Mouse (Mus musculus): ENCODE measurements around the gene Dguok.

Gene Dguok

DNA sequence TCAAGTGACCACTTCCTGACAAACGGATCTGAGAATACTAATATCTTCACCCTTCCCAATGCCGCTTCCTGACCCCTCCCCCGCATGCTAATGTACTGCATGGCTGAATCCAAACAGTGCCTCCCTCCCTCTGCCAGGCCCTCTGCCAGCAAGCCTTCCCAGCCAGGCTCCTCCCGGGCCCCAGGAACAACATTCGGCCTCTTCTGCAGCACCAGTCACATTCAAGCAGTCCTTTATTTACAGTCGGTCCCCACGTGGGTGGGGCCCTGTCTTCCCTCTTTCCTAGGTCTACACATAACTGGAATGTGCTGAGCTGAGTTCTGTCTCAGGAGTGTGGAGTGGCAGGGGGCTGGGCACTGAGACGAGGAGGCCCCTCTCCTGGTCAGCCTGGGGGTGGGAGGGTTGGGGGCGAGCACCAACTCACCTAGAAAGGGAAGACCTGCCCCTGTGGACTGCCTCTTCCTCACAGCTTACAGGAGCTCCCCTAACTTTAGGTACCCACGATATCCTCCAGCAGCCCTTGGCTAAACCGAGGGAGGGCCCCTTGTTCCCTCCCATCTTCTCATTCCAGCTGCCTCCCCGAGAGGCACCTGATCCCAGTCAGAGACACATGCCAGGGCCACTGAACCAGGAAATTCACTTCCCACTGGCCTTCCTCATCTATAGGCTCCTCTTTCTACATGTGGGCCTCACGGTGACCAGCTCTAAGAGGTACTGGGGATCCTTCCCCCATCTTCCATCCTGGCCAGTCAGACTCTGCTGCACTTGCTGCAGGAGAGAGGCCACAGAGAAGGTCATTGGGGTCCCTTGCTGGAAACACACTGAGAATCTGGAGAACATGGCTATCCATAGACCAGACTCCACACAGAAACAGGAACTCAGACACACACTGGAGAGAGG lies 63.1 kb downstream of the Dguok start:
- POLR2A ChIA-PET = interaction anchor here in 2 of 4 experiments (1.2 kb wide), 2 partner anchors 9 to 57 kb away, joined by 3 to 4 read pairs; no protein-coding TSS in a partner anchor
- CTCF ChIA-PET = interaction anchor here in 1 of 4 experiments (0.5 kb wide), 1 partner anchor 262 kb away, joined by 7 read pairs; no protein-coding TSS in a partner anchor

DNA sequence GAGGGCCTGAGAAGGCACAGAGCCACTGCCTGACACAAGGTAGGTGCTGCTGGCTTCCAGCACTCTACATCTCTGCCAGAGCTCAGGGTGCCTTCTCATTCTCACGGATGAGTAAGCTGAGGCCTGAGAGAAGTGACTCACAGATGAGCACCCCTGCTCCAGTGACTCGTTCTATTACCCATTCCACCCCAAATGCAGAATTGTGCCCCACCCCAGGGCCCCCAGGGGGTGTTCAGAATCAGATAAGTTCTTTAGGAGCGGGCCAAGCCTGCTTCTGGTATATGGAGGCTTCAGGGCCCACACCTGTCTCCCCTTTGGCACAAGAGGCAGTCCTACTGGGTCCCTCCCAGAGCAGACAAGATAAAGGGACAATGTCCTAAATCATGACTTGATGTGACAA lies 64.1 kb downstream of the Dguok start:
- CTCF ChIA-PET = interaction anchor here in 1 of 4 experiments (1.4 kb wide), 1 partner anchor 140 kb away, joined by 4 read pairs; no protein-coding TSS in a partner anchor
- POLR2A ChIA-PET = interaction anchor here in 1 of 4 experiments (1.2 kb wide), 1 partner anchor 56 kb away, joined by 4 read pairs; no protein-coding TSS in a partner anchor

DNA sequence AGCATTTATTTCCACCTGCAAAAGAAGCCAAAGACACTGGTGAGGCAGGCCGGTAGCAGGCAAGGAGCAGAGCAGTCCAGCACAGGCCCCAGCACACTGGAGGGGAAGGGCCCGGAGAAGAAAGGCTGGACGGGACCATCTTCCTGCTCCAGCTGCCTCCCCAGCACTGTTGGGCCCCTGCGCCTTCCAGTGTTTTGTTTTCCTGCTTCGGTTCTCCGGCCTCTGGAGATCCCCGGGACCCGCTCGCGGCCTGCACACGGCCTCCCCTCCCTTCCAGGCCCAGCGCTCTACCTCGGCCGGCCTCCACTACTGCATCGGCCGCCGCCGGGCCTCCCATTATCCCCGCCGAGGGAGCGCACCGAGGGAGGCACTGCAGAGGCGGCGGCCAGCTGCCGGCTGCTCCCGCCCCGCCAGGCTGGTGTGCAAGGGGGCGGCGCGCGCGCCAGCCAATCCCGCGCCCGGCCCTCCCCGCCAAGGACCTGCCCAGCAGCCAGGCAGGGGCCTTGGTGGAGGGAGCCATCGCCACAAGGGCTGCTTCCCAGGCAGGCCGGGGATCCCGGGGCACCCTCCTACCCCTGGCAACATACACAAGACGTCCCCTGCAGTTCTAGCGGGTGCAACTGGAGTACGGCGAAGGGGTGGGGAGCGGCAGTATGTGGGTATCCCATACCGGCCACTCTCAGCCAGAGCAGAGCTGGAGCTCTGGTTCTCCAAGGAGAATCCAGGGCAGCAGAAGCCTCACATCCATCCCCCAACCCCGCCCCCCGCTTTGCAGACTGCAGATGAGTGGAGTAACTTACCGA lies 65.3 kb downstream of the Dguok start:
- CTCF ChIA-PET = interaction anchor here in 3 of 4 experiments (0.7 to 1.4 kb wide), 8 partner anchors 13 to 316 kb away, joined by 3 to 4 read pairs (median 3); partner anchors contain the start of gene Dctn1 (in 1 of the 3)
- POLR2A ChIA-PET = interaction anchor here in 3 of 4 experiments (0.6 to 1.9 kb wide), 13 partner anchors 11 to 143 kb away, joined by 3 to 6 read pairs (median 4); partner anchors contain the start of genes Dguok (in 1 of the 3), Mob1a (in 1 of the 3) and Mthfd2 (in 1 of the 3)

DNA sequence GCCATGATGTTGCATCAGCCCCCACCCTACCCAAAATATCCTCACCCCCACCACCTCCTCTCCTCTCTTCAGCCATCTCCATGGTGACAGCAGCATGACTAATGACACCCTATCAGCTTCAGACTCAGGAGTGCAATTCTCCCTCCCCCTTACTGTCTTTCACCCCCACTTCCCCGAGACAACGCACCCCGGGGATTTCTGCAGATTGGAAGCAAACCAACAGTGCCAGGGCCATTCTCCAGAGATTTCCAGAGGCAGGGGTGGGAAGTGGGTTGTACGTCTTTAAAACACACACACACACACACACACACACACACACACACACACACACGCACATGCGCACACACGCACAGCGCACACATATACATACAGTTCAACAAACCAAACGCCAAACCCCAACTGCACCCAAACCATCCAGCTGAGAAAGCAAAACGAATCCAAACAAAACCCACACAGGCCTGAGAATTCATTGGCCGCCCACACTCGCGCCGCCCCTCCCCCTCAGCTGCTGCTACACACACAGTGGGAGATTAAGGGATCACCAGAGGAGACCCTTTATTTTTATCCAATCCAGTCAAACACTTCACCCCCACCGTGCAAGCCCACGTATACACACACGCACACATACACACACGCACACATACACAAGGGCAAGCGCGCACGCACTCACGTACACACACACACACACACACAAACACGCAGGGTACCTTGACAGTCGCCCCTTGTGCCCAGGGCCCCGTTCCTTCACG lies 66.1 kb downstream of the Dguok start:
- CTCF ChIA-PET = interaction anchor here in 1 of 4 experiments (0.9 kb wide), 1 partner anchor 12 kb away, joined by 3 read pairs; no protein-coding TSS in a partner anchor
- POLR2A ChIA-PET = interaction anchor here in 3 of 4 experiments (0.7 to 1.9 kb wide), 9 partner anchors 11 to 152 kb away, joined by 3 to 6 read pairs (median 4); partner anchors contain the start of genes Mob1a (in 1 of the 3) and Mthfd2 (in 1 of the 3)

DNA sequence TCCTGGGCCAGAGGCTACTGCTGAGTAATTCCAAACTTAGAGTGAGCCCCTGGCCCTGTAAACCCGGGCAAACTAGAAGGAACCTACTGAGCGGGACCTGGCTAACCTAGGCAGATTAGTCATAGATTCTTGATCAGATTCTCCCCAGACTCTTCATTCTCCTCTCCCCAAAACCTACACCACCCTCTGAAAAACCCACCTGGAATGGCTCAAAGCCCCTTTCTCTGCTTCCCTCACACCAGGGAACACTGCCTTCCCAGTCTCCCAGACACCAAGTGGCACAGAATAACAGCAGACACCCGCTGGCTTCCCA lies 66.6 kb downstream of the Dguok start:
- CTCF ChIA-PET = no interaction called here
- POLR2A ChIA-PET = interaction anchor here in 2 of 4 experiments (0.7 to 1.9 kb wide), 3 partner anchors 14 to 152 kb away, joined by 4 to 6 read pairs (median 5); no protein-coding TSS in a partner anchor

DNA sequence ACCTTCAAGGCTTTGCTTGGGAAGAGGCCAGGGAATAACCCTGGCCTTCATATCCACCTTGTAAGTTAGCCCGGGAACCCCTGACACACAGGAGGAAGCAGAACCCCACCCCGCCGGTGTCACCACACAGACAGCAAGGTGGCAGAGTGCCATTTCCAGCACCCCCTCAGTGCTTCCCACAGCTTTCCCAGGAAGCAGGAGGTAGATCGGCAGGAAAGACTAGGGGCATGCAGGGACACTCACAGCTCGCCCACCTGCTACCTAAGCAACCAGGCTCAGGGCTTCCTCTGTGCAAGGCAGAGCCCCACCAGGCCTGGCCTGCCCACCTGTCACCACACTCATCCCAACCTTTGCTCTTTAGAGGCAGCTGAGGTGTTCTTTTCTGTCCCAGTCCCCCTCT lies 67.0 kb downstream of the Dguok start:
- ChIA-PET POLR2A (interaction anchor here in 2 of 4 experiments (0.7 to 1.9 kb wide), 2 partner anchors 18 to 153 kb away, joined by 4 to 6 read pairs; no protein-coding TSS in a partner anchor), CTCF (no interaction called here)

DNA sequence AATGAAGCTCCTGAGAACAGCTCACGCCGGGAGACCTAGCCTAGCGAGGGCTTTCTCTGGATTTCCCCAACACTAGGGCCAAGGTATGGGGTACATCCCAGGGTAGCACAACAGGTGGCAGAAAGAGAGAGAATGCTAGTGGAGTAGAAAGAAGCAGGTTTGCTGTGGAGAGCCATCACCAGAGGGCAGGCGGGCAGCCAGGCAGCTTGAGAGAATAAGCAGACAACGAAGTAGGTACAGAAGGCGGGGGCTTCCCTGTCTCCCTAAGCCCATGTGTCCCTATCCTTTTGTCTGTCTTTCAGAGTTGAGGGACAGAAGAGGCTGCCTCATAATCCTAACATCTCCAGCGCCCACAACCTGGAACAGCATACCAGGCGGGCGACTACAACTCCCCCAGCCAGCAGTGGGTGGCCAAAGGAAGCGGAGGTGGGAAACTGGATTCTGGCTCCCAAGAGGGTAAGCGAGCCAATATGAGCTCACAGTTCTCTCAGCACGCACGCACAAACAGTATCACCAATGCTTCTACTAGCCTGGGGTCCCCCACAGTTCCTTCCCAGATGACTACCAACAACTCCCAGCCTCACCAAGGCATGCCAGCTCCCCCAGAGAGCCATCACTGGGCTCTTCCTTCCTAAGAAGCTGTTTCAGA lies 67.5 kb downstream of the Dguok start:
- POLR2A ChIA-PET = interaction anchor here in 2 of 4 experiments (1.0 to 1.9 kb wide), 2 partner anchors 9 to 17 kb away, joined by 3 to 6 read pairs; no protein-coding TSS in a partner anchor
- CTCF ChIA-PET = interaction anchor here in 1 of 4 experiments (0.6 kb wide), 1 partner anchor 144 kb away, joined by 9 read pairs; no protein-coding TSS in a partner anchor

DNA sequence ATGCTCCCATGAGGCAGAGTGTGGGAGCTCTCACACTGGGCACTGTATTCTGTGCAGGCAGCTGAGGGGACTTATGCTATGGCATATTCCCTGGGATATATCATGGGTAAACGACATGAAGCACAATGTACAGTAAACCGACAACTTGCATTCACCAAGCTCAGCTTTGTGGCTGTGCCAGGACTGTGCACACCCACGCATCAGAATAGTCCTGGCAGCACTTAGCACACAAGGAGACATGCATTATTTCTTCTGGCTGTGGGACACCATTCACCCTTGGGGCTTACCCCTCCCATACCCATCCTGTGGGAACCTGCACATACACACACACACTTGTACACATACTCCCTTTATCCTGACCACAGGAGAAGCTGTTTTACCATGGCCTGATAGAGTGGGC lies 68.2 kb downstream of the Dguok start:
- ChIA-PET POLR2A (interaction anchor here in 1 of 4 experiments (1.0 kb wide), 1 partner anchor 8 kb away, joined by 3 read pairs; no protein-coding TSS in a partner anchor), CTCF (no interaction called here)

DNA sequence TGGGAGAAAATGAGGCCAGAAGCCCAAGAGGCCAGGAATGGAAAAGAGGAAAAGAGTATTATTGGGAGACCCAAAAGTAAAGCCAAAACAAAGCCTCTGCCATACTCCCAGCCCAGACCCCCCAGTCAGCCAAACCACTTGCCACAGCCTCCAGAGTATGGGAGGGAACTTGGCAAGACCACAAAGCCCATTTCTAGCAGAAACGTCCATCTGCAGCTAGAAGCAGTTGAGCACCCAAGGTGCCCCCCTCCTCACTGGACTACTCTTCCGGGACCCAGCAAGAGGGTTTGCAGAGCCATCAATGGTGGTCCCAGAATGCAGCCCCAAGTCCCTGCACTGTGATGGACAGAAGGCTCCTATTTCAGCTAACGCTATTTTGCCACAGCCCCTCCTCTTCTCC lies 69.0 kb downstream of the Dguok start:
- CTCF ChIA-PET = no interaction called here
- POLR2A ChIA-PET = interaction anchor here in 1 of 4 experiments (1.6 kb wide), 1 partner anchor 69 kb away, joined by 3 read pairs; the partner anchor contains the start of gene Dguok

DNA sequence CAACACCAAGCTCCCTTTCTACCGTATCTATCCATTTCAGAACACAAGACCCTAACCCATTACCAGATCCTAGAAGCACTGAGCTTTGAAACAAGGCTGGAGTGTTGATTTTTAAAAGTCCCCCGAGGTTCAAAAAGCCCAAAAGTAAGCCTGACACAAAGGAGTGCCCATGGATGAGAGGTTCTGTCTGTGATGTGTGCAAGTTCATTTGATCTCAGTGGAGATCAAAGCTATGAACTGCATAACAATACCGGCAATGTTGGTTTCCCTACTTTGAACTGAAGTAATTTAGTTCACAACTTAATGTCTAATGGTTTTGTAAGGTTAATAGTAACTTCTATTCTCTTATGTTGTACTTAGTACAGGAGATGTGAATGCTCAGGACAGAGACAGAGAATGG lies 69.5 kb downstream of the Dguok start:
- CTCF ChIA-PET = no interaction called here
- POLR2A ChIA-PET = interaction anchor here in 2 of 4 experiments (1.4 to 1.6 kb wide), 2 partner anchors 15 to 69 kb away, joined by 3 to 5 read pairs; partner anchors contain the start of gene Dguok (in 1 of the 2)

DNA sequence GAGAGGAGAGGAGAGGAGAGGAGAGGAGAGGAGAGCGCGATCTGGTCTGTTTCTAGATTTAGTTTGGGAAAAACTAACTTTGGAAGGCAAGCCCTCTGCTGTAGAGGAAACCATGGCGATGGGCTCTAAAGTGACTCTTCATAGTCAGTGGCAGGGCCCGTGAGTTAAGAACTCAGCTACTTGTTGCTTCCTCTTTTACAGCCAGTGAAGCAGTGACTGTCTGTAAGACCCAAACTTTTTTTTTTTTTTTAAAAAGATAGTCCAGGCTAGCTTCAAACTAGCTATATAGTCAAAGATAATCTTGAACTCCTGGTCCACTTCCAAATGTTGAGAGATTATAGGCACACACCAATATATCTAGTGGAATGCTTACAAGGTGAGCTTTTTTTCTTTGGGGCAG lies 70.2 kb downstream of the Dguok start:
- ChIA-PET CTCF (no interaction called here), POLR2A (interaction anchor here in 3 of 4 experiments (0.7 to 1.6 kb wide), 5 partner anchors 14 to 622 kb away, joined by 3 to 5 read pairs (median 3); partner anchors contain the start of gene Dguok (in 1 of the 3))

DNA sequence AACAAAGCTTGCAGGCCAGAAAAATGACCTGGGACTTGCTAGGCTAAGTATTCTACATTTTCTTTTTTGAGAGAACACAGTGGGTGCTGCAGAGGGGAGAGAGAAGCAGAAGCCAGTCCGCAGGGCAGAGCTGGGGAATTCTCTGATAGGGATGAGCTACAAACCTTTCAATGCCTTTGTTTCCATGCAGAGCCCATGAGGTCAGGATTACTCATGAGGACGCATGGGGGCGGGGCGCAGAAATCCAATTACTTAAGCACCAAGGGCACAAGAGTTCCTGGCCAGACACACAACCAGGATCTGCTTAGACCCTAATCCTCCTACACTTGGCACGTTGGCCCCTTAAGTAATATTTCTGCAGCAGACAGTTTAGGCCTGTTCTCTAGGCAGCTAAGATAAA lies 71.6 kb downstream of the Dguok start:
- POLR2A ChIA-PET = interaction anchor here in 2 of 4 experiments (1.1 to 1.5 kb wide), 2 partner anchors 11 to 68 kb away, joined by 4 read pairs; no protein-coding TSS in a partner anchor

DNA sequence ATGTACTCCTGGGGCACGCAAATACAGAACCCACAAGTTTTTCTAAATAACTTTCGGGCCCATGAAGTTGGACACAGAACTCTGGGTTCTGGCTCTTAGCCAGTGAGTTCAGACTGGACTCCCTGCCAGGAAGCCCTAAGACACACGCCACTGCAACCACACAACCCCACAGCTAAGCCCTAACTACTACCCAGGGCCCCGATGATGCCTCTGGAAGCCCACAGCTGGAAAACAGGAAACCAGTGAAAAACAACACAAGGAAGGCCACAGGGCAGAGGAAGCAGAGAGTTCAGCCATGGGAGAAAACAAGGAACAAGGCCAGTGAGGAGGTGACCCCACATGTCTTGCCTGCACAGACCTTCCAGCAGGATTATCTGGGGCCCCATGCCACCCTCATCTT lies 73.2 kb downstream of the Dguok start:
- POLR2A ChIA-PET = interaction anchor here in 1 of 4 experiments (0.5 kb wide), 1 partner anchor 957 kb away, joined by 4 read pairs; no protein-coding TSS in a partner anchor
- CTCF ChIA-PET = interaction anchor here in 1 of 4 experiments (0.6 kb wide), 1 partner anchor 150 kb away, joined by 6 read pairs; no protein-coding TSS in a partner anchor

More for the DNA sequence above, 71.6 kb downstream of the Dguok start:
- CTCF ChIA-PET = interaction anchor here in 1 of 4 experiments (0.7 kb wide), 1 partner anchor 839 kb away, joined by 3 read pairs; no protein-coding TSS in a partner anchor

DNA sequence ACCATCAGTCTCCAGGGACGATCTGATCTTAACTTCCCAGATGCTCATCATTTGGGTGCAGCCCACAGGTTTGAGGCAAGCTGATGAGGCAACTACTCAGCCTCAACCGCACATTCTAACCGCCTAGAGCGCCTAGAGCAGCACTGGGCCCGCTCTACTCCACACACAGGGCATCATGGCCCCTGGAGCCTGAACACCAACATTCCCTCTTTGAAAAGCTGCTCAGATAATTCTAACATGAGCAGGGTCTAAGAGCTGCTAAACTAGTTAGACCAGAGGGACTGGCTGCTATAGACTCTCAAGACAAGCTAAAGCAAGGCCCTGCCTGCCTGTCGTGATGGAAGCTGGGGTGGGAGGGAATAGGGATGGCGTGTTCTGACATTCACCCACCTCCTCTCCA lies 73.8 kb downstream of the Dguok start:
- ChIA-PET POLR2A (interaction anchor here in 2 of 4 experiments (0.5 to 2.1 kb wide), 3 partner anchors 10 to 957 kb away, joined by 3 to 7 read pairs (median 4); no protein-coding TSS in a partner anchor), CTCF (interaction anchor here in 1 of 4 experiments (1.7 kb wide), 1 partner anchor 10 kb away, joined by 7 read pairs; no protein-coding TSS in a partner anchor)
